Mouse (Mus musculus) spleen, embryonic (tissue): ENCODE results near the gene Cep135.

Experiments
- CTCF ChIA-PET: fragments of 350-600 bp; sonication (Branson Sonifier 250); formaldehyde crosslinking; loops from one replicate; lab custom pipeline; 2022; lab: Charles Lee

The Cep135 gene

GRCm38 (mm10) chr5:76588551-76589283 is at the start of gene Cep135:
Gene Cep135, plus strand, starts transcription at chr5:76588698.
- CTCF ChIA-PET, result no interaction called here

GRCm38 (mm10) chr5:76540181-76540580 is 48.3 kb upstream of the Cep135 start:
- CTCF ChIA-PET, result no interaction called here

GRCm38 (mm10) chr5:76540842-76541241 is 47.7 kb upstream of the Cep135 start:
- CTCF ChIA-PET, result no interaction called here

GRCm38 (mm10) chr5:76543200-76543599 is 45.3 kb upstream of the Cep135 start:
- CTCF ChIA-PET, result no interaction called here

- CTCF ChIA-PET, result no interaction called here
Measured at GRCm38 (mm10) chr5:76550426-76550825, 38.1 kb upstream of the Cep135 start.

- CTCF ChIA-PET, result no interaction called here
Measured at GRCm38 (mm10) chr5:76565321-76565720, 23.2 kb upstream of the Cep135 start.

- CTCF ChIA-PET, result no interaction called here
Measured at GRCm38 (mm10) chr5:76574251-76574650, 14.2 kb upstream of the Cep135 start.

- CTCF ChIA-PET, result no interaction called here
Measured at GRCm38 (mm10) chr5:76577026-76577425, 11.5 kb upstream of the Cep135 start.

- CTCF ChIA-PET, result no interaction called here
Measured at GRCm38 (mm10) chr5:76585378-76585777, 3.1 kb upstream of the Cep135 start.

GRCm38 (mm10) chr5:76589311-76589710 is 813 bp downstream of the Cep135 start:
- CTCF ChIA-PET, result no interaction called here

- CTCF ChIA-PET, result no interaction called here
Measured at GRCm38 (mm10) chr5:76590009-76590408, 1.5 kb downstream of the Cep135 start.

GRCm38 (mm10) chr5:76591885-76592284 is 3.4 kb downstream of the Cep135 start:
- CTCF ChIA-PET, result no interaction called here

- CTCF ChIA-PET, result no interaction called here
Measured at GRCm38 (mm10) chr5:76609702-76610370, 21.3 kb downstream of the Cep135 start.

- CTCF ChIA-PET, result no interaction called here
Measured at GRCm38 (mm10) chr5:76612867-76613499, 24.5 kb downstream of the Cep135 start.

- CTCF ChIA-PET, result no interaction called here
Measured at GRCm38 (mm10) chr5:76615276-76615675, 26.8 kb downstream of the Cep135 start.

GRCm38 (mm10) chr5:76616196-76616747 is 27.8 kb downstream of the Cep135 start:
- CTCF ChIA-PET, result no interaction called here

- CTCF ChIA-PET, result no interaction called here
Measured at GRCm38 (mm10) chr5:76618750-76619149, 30.3 kb downstream of the Cep135 start.

GRCm38 (mm10) chr5:76623759-76624158 is 35.3 kb downstream of the Cep135 start:
- CTCF ChIA-PET, result no interaction called here

GRCm38 (mm10) chr5:76627770-76628169 is 39.3 kb downstream of the Cep135 start:
- CTCF ChIA-PET, result no interaction called here

GRCm38 (mm10) chr5:76634012-76634411 is 45.5 kb downstream of the Cep135 start:
- CTCF ChIA-PET, result interaction anchor here (1.1 kb wide), 1 partner anchor 16 kb away, joined by 3 read pairs; no protein-coding TSS in a partner anchor

- CTCF ChIA-PET, result no interaction called here
Measured at GRCm38 (mm10) chr5:76635592-76635991, 47.1 kb downstream of the Cep135 start.

- CTCF ChIA-PET, result no interaction called here
Measured at GRCm38 (mm10) chr5:76642076-76642475, 53.6 kb downstream of the Cep135 start.
